Mouse (Mus musculus) layer of hippocampus, adult 18-20 months (tissue): ENCODE measurements at regions not wholly inside any gene's neighbourhood (a gene's known extent, or its start where the extent isn't known, plus 50 kb on each side); places are given as distances from the start of the nearest gene placed in this dataset.

ENCODE experiments used
- DNase-seq, 2 experiments: peaks; one replicate each; pipeline ENCODE4 v3.0.0; 2022; ENCODE audit warnings: low spot score in 2 of 2

GRCm38 (mm10) chr15:31673038-31673437, 71.4 kb downstream of the Fam173b start:
- DNase-seq, result peak in 1 of 2 experiments; percentile 34

GRCm38 (mm10) chr15:31676771-31677191, 75.1 kb downstream of the Fam173b start:
- peak in 1 of 2 experiments; percentile 11 for DNase-seq

GRCm38 (mm10) chr15:31693109-31693508, 91.5 kb downstream of the Fam173b start:
- DNase-seq, result no peak

GRCm38 (mm10) chr15:31694877-31695671, 93.4 kb downstream of the Fam173b start:
- DNase-seq, result no peak

- no peak for DNase-seq
Measured at GRCm38 (mm10) chr15:31703400-31703799, 101.7 kb downstream of the Fam173b start.

GRCm38 (mm10) chr15:31707416-31707815, 105.8 kb downstream of the Fam173b start:
- no peak for DNase-seq

GRCm38 (mm10) chr15:31721019-31721418, 119.4 kb downstream of the Fam173b start:
- DNase-seq, result no peak

GRCm38 (mm10) chr15:31722429-31722828, 120.8 kb downstream of the Fam173b start:
- DNase-seq, result no peak

- DNase-seq, result no peak
Measured at GRCm38 (mm10) chr15:31724252-31724651, 122.6 kb downstream of the Fam173b start.

GRCm38 (mm10) chr15:31729133-31729532, 127.5 kb downstream of the Fam173b start:
- DNase-seq, result no peak

- DNase-seq, result no peak
Measured at GRCm38 (mm10) chr15:31741686-31742085, 140.0 kb downstream of the Fam173b start.

- peak; percentile 37 to 69 for DNase-seq
Measured at GRCm38 (mm10) chr15:31744570-31744969, 142.9 kb downstream of the Fam173b start.

GRCm38 (mm10) chr15:31752632-31753031, 151.0 kb downstream of the Fam173b start:
- DNase-seq, result no peak

- DNase-seq, result no peak
Measured at GRCm38 (mm10) chr15:31753578-31754281, 152.1 kb downstream of the Fam173b start.

GRCm38 (mm10) chr15:31768959-31769844, 167.6 kb downstream of the Fam173b start:
- DNase-seq, result no peak

GRCm38 (mm10) chr15:31783081-31783480, 181.4 kb downstream of the Fam173b start:
- DNase-seq, result no peak

- no peak for DNase-seq
Measured at GRCm38 (mm10) chr15:31785022-31785421, 183.4 kb downstream of the Fam173b start.

- DNase-seq, result peak; percentile 56 to 74
Measured at GRCm38 (mm10) chr15:31798863-31799262, 197.2 kb downstream of the Fam173b start.

- no peak for DNase-seq
Measured at GRCm38 (mm10) chr15:31805522-31805921, 203.9 kb downstream of the Fam173b start.

GRCm38 (mm10) chr15:31815551-31815950, 213.9 kb downstream of the Fam173b start:
- peak; percentile 64 to 86 for DNase-seq

- DNase-seq, result no peak
Measured at GRCm38 (mm10) chr15:31819219-31819618, 217.6 kb downstream of the Fam173b start.
